Mouse (Mus musculus) ZHBTc4 (cell line): ENCODE data around the gene Tmem217.
"Not testable (repeated sequence)": the region's sequence is repeated elsewhere in the genome, so short reads cannot be mapped to it uniquely, and the experiment has no call there.

Source experiments
- DNase-seq: peaks from one replicate; pipeline ENCODE4 v3.0.0-alpha.2; 2011; ENCODE audit warnings: low read depth, low spot score

Gene Tmem217

GRCm38 (mm10) chr17:29549543-29550428, 2.4 kb downstream of the Tmem217 start, which contains the start of the genes Gm17657 and Tbc1d22b:
Gene Gm17657 (minus strand): TSS chr17:29549638.
Gene Tbc1d22b (plus strand): TSS chr17:29549785.
- peak; percentile 98 for DNase-seq

GRCm38 (mm10) chr17:29548994-29549393, 3.2 kb downstream of the Tmem217 start:
- DNase-seq, result no peak

GRCm38 (mm10) chr17:29548494-29548893, 3.7 kb downstream of the Tmem217 start:
- no peak for DNase-seq

GRCm38 (mm10) chr17:29545241-29545640, 6.9 kb downstream of the Tmem217 start:
- DNase-seq, result no peak

GRCm38 (mm10) chr17:29544064-29544463, 8.1 kb downstream of the Tmem217 start:
- DNase-seq, result no peak

- DNase-seq, result no peak
Observed at GRCm38 (mm10) chr17:29542831-29543690, 9.1 kb downstream of the Tmem217 start.

- DNase-seq, result peak; percentile 18
Observed at GRCm38 (mm10) chr17:29541419-29541818, 10.8 kb downstream of the Tmem217 start.

GRCm38 (mm10) chr17:29540426-29540825, 11.8 kb downstream of the Tmem217 start:
- DNase-seq, result no peak

GRCm38 (mm10) chr17:29533866-29534265, 18.3 kb downstream of the Tmem217 start:
- DNase-seq, result no peak

- DNase-seq, result peak; percentile 21
Observed at GRCm38 (mm10) chr17:29531757-29532384, 20.3 kb downstream of the Tmem217 start.

GRCm38 (mm10) chr17:29531278-29531677, 20.9 kb downstream of the Tmem217 start:
- DNase-seq, result peak; percentile 89

GRCm38 (mm10) chr17:29530508-29530907, 21.7 kb downstream of the Tmem217 start:
- peak; percentile 56 for DNase-seq

GRCm38 (mm10) chr17:29528568-29529187, 23.5 kb downstream of the Tmem217 start:
- DNase-seq, result peak; percentile 49

- peak; percentile 50 for DNase-seq
Observed at GRCm38 (mm10) chr17:29525613-29526012, 26.6 kb downstream of the Tmem217 start.

- DNase-seq, result peak; percentile 87
Observed at GRCm38 (mm10) chr17:29519731-29520130, 32.5 kb downstream of the Tmem217 start.

GRCm38 (mm10) chr17:29518665-29519064, 33.5 kb downstream of the Tmem217 start:
- DNase-seq, result not testable (repeated sequence)

- DNase-seq, result peak; percentile 87
Observed at GRCm38 (mm10) chr17:29514435-29514834, 37.8 kb downstream of the Tmem217 start.

GRCm38 (mm10) chr17:29513044-29513730, 39.0 kb downstream of the Tmem217 start:
- peak; percentile 85 for DNase-seq

GRCm38 (mm10) chr17:29510691-29511090, 41.5 kb downstream of the Tmem217 start:
- DNase-seq, result no peak

GRCm38 (mm10) chr17:29508927-29509608, 43.1 kb downstream of the Tmem217 start:
- peak; percentile 30 for DNase-seq
